Mouse (Mus musculus): ENCODE results near the gene Fbxw16. TPM values are rescaled to one million over a fixed set of nuclear protein-coding genes. Genes with fewer than 3 reads are reported as not detected.
"Not testable (repeated sequence)": the region's sequence is repeated elsewhere in the genome, so short reads cannot be mapped to it uniquely, and the experiment has no call there.

Fbxw16 gene
- not detected in 2 replicates for total RNA-seq (2017)

DNA sequence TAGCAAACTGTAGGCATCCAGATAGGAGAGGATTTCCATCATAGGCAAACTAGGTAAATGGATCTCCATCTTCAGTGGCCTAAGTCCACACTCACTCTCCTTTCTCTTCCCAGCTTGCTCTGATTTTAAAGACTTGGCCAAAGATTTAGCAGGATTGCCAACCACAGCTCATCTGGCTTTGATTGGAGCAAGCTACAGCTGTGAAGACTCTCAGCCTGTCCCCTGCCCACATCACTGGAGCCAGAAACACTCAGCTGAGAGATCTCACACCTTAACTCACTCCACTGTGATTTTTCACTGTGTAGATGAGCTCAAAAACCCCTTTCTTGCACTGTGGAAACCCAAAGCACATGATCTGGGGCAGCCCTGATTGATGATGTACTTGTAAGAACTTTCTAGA is at the start of gene Fbxw16:
TSS of gene Fbxw16 (minus strand) at position 101 of the 400 bp plus-strand sequence.
- ATAC-seq (ENCODE audit: extremely low read depth, insufficient number of reproducible peaks, low FRiP score, poor library complexity, severe bottlenecking) = no peak

DNA sequence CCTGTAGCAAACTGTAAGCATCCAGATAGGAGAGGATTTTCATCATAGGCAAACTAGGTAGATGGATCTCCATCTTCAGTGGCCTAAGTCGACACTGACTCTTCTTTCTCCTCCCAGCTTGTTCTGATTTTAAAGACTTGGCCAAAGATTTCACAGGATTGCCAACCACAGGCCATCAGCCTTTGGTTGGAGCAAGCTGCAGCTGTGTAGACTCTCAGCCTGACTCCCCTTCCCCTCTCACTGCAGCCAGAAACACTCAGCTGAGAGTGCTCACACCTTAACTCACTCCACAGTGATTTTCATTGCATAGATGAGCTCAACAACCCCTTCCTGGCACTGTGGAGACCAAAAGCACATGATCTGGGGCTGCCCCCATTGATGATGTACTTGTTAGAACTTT is 46.8 kb upstream of the Fbxw16 start, which contains the start of gene Fbxw19:
TSS of gene Fbxw19 (minus strand) at position 101 of the 400 bp plus-strand sequence.
- not testable (repeated sequence) for ATAC-seq (ENCODE audit: extremely low read depth, insufficient number of reproducible peaks, low FRiP score, poor library complexity, severe bottlenecking)

DNA sequence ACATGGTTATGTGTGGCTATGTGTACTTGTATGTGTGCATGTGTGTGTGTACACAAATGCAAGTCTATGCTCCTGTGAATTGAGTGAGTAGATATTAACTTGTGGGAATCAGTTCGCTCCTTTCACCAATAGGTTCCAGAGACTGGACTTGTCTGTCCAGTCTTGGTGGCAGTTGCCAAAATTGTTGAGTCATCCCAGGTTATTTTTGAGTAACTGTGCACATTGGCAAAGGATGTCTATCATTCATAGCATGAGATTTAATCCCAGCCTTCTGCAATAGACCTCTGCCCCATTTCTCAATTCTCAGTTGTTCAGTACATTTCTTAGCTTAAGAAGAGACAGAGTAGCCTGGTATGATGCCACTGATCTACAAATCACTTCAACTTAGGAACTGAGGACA is 16.0 kb downstream of the Fbxw16 start:
- ATAC-seq (ENCODE audit: extremely low read depth, insufficient number of reproducible peaks, low FRiP score, poor library complexity, severe bottlenecking) = no peak

DNA sequence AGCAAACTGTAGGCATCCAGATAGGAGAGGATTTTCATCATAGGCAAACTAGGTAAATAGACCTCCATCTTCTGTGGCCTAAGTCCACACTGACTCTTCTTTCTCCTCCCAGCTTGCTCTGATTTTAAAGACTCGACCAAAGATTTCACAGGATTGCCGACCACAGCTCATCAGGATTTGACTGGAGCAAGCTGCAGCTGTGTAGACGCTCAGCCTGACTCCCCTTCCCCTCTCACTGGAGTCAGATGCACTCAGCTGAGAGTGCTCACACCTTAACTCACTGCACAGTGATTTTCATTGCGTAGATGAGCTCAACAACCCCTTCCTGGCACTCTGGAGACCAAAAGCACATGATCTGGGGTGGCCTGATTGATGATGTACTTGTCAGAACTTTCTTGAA is 44.7 kb downstream of the Fbxw16 start, which contains the start of gene Fbxw22:
TSS of gene Fbxw22 (minus strand) at position 101 of the 400 bp plus-strand sequence.
- not testable (repeated sequence) for ATAC-seq (ENCODE audit: extremely low read depth, insufficient number of reproducible peaks, low FRiP score, poor library complexity, severe bottlenecking)

Other genes starting within 250 kb of the Fbxw16 start
- not detected in 2 replicates for gene Fbxw20, start 214.4 kb downstream of the Fbxw16 start, total RNA-seq (2017)
- not detected in 2 replicates for gene Fbxw14, start 161.5 kb downstream of the Fbxw16 start, total RNA-seq (2017)
- not detected in 2 replicates for gene Fbxw28, start 109.5 kb downstream of the Fbxw16 start, total RNA-seq (2017)
- gene Fbxw22, start 44.8 kb downstream of the Fbxw16 start, total RNA-seq (2017) = not detected in 2 replicates
- not detected in 2 replicates for gene Fbxw19, start 46.7 kb upstream of the Fbxw16 start, total RNA-seq (2017)
- not detected in 2 replicates for gene Fbxw15, start 119.1 kb upstream of the Fbxw16 start, total RNA-seq (2017)
- gene Fbxw24, start 176.9 kb upstream of the Fbxw16 start, total RNA-seq (2017) = not detected in 2 replicates
- not detected in 2 replicates for gene Fbxw25, start 215.5 kb upstream of the Fbxw16 start, total RNA-seq (2017)